Mouse (Mus musculus): ENCODE results near the gene Cct3.
"Not testable (repeated sequence)": the region's sequence is repeated elsewhere in the genome, so short reads cannot be mapped to it uniquely, and the experiment has no call there.

Gene Cct3

GRCm38 (mm10) chr3:88291970-88292369 is 4.9 kb upstream of the Cct3 start:
- no peak for DNase-seq (ENCODE audit: low read depth, low spot score)

- DNase-seq (ENCODE audit: low read depth, low spot score) = not testable (repeated sequence)
These were observed 1.6 kb upstream of the Cct3 start for GRCm38 (mm10) chr3:88295272-88295671.

DNA sequence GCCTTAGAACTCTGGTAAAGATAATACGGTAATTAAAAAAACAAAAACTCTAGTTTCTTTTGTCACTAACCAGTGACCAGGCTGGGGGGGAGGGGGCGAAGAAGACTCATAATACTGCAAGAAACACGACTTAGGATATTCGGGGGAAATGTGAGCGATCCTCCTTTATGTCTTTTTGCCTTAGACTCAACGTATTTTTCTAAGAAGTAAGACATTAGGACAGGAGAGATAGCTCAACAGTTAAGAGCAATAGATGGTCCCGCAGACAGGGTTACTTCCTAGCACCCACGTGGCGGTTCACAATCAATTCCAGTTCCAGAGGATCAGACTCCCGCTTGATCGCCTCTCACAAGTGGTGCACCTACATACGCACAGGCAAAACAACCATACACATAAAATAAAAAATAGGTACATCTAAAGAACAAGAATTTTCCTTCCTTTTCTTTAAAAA is 781 bp upstream of the Cct3 start:
- DNase-seq (ENCODE audit: low read depth, low spot score) = no peak

DNA sequence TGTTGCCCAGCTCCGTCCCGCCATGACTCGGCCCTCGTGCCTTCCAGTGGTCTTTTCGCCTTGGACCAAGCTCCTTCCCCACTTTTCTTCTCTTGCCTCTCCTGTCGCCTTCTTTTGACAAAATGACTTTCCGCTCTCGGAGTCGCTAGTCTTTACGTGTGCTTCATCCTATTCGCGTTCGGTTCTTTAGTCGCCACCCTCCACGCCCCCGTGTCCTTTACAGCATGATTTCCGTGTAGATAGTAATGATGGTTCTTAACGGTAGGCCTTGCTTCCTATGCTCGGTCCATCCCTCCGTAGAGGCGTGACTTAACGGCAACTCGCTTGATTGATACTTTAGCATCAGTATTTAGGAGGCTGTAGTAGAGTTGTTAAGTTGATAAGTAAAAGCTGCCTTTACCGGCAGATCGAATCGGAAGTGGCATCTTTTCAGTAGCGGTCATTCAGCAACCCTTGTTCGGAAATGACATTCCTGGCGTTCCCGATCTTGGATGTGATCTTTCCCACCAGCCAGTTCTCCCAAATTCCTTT is 470 bp downstream of the Cct3 start:
- DNase-seq (ENCODE audit: low read depth, low spot score) = no peak

DNA sequence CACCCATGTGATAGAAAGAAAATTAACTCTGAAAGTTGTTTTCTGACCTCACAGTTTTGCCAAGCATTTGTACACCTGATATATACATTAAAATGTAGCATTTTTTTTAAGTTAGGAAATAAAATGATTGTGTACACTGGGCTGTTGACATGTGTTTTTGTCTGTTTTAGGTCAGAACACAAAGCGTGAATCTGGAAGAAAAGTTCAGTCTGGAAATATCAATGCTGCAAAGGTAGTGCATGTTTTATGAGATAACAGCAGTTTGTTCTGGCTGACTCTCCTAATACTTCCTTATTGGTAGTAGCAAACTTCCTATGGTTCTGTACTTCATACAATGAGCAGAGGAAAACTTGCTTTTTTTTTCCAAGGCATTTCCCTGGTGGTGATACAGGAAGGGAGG is 2.3 kb downstream of the Cct3 start:
- no peak for DNase-seq (ENCODE audit: low read depth, low spot score)

DNA sequence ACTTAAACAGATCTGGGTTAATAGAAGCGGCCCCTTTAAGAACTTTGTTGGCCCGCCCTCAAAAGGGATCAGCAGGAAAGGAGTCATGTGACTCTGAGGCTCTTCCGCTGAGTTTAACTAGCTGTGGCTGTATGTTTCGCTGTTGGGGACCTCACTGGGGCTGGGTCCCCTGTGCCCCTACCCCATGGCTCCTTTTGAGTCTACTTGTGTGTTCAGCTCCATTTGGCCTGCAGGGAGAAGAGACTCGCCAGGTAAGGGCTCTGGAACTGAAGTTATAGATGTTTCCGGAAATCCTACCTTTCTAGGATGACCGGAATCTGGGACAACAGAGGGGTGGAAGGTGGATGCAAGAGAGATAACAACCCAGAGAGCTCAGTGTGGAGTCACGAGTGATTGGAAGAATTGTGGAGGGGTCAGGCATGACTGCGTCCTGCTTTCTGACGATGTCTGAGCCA is 28.1 kb downstream of the Cct3 start, which contains the start of gene Glmp:
Glmp (plus strand) TSS at position 73 of the 455 bp plus-strand sequence.
- no peak for DNase-seq (ENCODE audit: low read depth, low spot score)

- no peak for DNase-seq (ENCODE audit: low read depth, low spot score)
These were observed 32.0 kb downstream of the Cct3 start for GRCm38 (mm10) chr3:88328956-88329355.

GRCm38 (mm10) chr3:88331282-88331681 is 34.4 kb downstream of the Cct3 start:
- no peak for DNase-seq (ENCODE audit: low read depth, low spot score)

- DNase-seq (ENCODE audit: low read depth, low spot score) = no peak
These were observed 37.2 kb downstream of the Cct3 start for GRCm38 (mm10) chr3:88334029-88334658.

- DNase-seq (ENCODE audit: low read depth, low spot score) = no peak
These were observed 38.1 kb downstream of the Cct3 start for GRCm38 (mm10) chr3:88334902-88335435.

DNA sequence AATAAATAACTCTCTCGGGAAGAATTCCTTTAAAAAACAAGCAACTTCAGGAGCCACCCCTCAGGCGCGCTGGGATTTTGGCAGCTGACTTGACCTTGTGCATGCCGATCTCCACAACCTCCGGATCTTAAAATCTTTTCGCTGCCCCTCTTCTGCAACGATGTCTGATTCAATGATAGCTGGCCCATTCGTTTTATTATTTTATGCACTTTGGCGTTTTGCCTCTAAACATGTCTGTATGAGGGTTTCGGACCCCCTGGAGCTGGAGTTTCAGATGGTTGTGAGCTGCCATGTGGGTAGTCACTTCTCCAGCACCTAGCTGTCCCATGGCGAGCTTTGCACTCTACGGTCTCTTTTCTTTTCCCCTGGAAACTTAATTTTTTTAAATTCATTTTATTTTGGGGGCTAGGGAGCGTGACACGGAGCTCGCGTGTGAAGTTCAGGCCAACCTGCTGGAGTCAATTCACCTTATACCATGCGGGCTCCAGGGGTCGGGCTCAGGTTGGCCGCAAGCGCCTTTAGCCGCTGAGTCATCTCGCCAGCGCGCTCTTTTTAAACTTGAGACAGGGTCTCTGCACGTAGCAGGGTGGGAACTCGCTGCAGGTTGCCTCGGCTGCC is 38.6 kb downstream of the Cct3 start:
- no peak for DNase-seq (ENCODE audit: low read depth, low spot score)

- peak; percentile 88 for DNase-seq (ENCODE audit: low read depth, low spot score)
These were observed 39.4 kb downstream of the Cct3 start, which contains the start of the genes Tmem79 and Smg5 for GRCm38 (mm10) chr3:88336058-88337013. Gene Tmem79 (minus strand): TSS chr3:88336148. Gene Smg5 (plus strand): TSS chr3:88336260.

GRCm38 (mm10) chr3:88337367-88338020 is 40.6 kb downstream of the Cct3 start:
- no peak for DNase-seq (ENCODE audit: low read depth, low spot score)

- no peak for DNase-seq (ENCODE audit: low read depth, low spot score)
These were observed 41.4 kb downstream of the Cct3 start for GRCm38 (mm10) chr3:88338316-88338715.

GRCm38 (mm10) chr3:88339006-88339405 is 42.1 kb downstream of the Cct3 start:
- no peak for DNase-seq (ENCODE audit: low read depth, low spot score)

- no peak for DNase-seq (ENCODE audit: low read depth, low spot score)
These were observed 53.8 kb downstream of the Cct3 start for GRCm38 (mm10) chr3:88350732-88351131.

GRCm38 (mm10) chr3:88352907-88353306 is 56.0 kb downstream of the Cct3 start:
- DNase-seq (ENCODE audit: low read depth, low spot score) = no peak

DNA sequence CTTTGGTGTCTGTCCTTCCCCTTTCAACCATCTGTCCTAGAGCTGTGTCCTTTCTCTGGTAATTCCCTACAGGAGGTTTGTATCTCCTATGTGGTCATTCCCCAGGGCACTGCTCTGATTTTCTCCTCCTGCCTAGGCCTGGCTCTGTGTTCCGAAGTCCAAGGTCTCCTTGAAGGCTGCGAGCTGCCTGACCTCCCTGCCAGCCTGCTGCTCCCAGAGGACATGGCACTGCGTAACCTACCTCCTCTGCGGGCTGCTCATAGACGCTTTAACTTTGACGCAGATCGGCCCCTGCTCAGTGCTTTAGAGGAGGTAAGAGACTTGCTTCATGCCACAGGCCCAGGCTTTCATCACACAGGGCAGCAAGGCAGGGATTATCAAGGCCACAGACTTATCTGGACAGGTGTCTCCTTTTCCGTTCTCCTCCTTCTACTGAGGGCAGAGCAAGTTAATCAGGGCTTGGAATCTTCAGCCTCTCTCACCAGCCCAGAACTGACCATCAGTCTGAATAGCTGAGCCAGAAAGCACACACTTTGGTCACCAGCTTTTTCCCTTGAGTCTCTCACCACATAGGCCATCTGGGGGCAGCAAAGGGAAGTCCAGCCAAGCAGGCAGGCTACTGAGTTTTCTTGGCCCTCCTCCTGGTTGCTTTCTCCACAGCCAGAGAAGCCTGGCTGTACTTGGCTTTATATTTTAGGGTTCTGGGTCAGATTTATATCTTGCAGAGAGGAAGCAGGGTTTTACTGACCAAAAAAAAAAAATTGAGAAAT is 57.7 kb downstream of the Cct3 start:
- DNase-seq (ENCODE audit: low read depth, low spot score) = no peak

DNA sequence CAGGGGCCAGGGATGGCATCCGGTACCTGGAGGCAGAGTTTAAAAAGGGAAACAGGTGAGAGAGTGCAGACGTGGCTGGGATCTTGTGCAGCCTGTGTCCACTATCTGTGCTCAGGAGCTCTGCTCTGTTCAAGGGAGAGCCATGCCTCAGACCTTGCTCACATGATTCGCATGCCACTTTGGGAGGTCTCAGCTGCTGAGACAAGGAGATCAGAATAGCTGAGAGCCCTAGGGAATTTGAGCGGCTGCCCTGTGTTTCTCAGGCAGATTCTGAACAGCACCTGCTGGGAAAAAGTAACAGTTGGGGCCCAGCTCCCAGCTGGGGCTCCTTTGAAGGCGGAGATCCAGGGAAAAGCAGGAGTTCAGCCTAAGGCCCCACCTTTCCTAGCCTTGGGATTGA is 62.7 kb downstream of the Cct3 start:
- no peak for DNase-seq (ENCODE audit: low read depth, low spot score)

DNA sequence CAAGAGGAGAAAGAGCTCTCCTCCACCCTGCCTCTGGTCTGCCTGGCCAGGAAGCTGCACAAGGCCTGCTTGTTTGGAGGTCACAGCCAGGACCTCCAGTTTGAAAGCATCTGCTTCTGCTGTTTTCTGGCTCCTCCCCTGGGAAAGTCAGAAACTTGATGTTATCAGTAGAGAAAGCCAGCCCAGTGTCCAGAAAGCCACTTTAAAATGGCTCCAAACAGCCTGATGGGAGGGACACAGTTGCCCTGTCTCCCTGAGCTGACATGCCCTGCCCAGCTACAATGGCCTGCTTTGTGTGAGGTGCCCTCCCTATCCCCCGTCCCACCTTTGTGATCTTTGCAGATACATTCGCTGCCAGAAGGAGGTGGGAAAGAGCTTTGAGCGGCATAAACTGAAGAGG is 63.1 kb downstream of the Cct3 start:
- no peak for DNase-seq (ENCODE audit: low read depth, low spot score)

Measured in WW6 (cell line).